Mouse (Mus musculus) CD4-positive naive resting alpha-beta T cell, adult 57 days (primary cell): Measurements from ENCODE around the gene Pkd2. TPM values are rescaled to one million over a fixed set of nuclear protein-coding genes. Genes with fewer than 3 reads are reported as not detected.

ENCODE experiments used
- total RNA-seq: library from RNA; stranded (reverse); gene quantifications from one replicate; pipeline ENCODE4 v1.2.4, GENCODE M21; 2023

The Pkd2 gene
- 0.47 TPM for total RNA-seq

GRCm38 (mm10) chr5:104458832-104459705 lies at the start of gene Pkd2:
Gene Pkd2, plus strand, starts transcription at chr5:104459450.

GRCm38 (mm10) chr5:104434835-104435301 lies 24.4 kb upstream of the Pkd2 start, which contains the start of gene Spp1:
Gene Spp1, plus strand, starts transcription at chr5:104435118.

DNA sequence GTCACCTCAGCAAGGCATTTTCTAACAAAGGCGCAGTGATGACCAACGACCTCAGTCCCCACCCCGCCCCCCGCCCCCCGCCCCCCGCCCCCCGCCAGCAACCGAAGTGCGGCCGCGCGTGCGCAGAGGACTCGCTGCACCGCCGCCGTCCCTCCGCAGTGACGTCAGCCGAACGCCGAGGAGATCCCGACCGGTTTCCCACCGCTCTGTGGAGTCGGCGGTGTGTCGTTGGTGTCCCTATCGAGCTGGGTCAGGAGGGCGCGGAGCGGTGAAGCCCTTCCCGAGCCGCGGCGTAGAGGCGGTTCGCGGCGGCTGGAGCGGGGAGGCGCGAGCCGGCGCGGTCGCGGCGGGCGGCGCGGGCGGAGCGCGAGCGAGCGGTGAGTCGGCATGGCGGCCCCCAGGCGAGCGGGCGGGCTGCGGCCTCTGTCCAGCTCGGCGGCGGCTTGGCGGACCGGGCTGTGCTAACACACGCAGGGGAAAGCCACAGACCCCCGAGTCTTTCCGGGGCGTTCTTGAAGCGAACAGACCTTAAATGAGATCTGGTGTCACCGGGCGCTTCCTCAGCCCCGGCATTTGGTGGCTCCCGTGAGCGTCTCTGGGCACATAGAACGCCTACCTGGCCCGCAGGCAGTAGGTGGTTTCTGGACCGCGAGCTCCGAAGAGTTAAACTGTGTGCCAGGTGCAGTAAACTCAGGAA lies 49.1 kb downstream of the Pkd2 start, which contains the start of gene BC005561:
Gene BC005561, plus strand, starts transcription at position 158 of the 697 bp plus-strand sequence.

Other genes with a start within 250 kb of the Pkd2 start
- not detected for gene Ibsp, start 160.3 kb upstream of the Pkd2 start, total RNA-seq
- gene Mepe, start 134.1 kb upstream of the Pkd2 start, total RNA-seq = not detected
- gene Spp1, start 24.3 kb upstream of the Pkd2 start, total RNA-seq = not detected
- gene BC005561, start 48.9 kb downstream of the Pkd2 start, total RNA-seq = 9.2 TPM